Mouse (Mus musculus) spleen, adult 2 months (tissue): ENCODE results near the gene Olfr1274-ps.
"Not testable (repeated sequence)": the region's sequence is repeated elsewhere in the genome, so short reads cannot be mapped to it uniquely, and the experiment has no call there.

Experiments
- CTCF ChIP-seq: fragments of 200-500 bp; IDR thresholded peaks from 2 replicates; pipeline ENCODE4 v1.5.1; 2011; ENCODE audit warnings: mild to moderate bottlenecking, inconsistent platforms; ENCODE audit not compliant: insufficient read depth, insufficient read length, insufficient replicate concordance; ENCODE audit errors: extremely low read depth
- POLR2A ChIP-seq: fragments of 200-500 bp; IDR thresholded peaks from 2 replicates; pipeline ENCODE4 v1.6.1; 2011; ENCODE audit warnings: low read depth, low read length, inconsistent platforms

GRCm38 (mm10) chr2:90422282-90422681, 23.8 kb downstream of the Olfr1274-ps start:
- not testable (repeated sequence) for TF ChIP-seq CTCF, POLR2A
